Mouse (Mus musculus): ENCODE results near the gene Tmem170. TPM values are rescaled to one million over a fixed set of nuclear protein-coding genes. Genes with fewer than 3 reads are reported as not detected.

The Tmem170 gene
- total and polyA plus RNA-seq, 2 experiments from 2014 or later: 2.1 to 3.6 TPM

- no peak for DNase-seq (ENCODE audit: low spot score)
- WGBS: 70% methylated on average over 4 of the region's 4 CpGs
Measured at GRCm38 (mm10) chr8:111831996-111832395, 44.6 kb downstream of the Tmem170 start.

DNA sequence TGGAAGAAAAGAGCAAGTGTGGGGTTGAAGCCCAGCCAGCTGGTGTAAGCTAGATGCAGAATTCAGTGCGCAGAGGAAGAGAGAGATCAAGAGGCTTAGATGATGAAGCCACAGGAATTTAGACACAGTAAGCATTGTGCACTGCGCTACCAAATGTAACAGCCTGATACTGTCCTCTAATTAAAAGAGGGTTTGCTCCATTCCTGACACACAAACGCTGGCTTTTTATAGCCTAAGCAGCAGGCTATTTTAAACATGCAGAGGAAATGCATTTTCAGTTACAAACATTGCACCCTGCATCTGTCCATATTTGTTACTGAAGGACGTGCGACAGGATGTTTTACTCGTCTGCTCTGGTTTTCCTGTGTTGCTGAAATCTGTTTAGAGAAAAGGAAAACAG lies 48.0 kb downstream of the Tmem170 start:
- TF ChIP-seq CTCF (IDR thresholded peaks at IDR 0.05): no peak
- no peak overlapping the region for H3K9ac ChIP-seq (replicated peaks; ENCODE audit: low read length, poor library complexity, severe bottlenecking)
- DNase-seq (ENCODE audit: low spot score): no peak
- no peak overlapping the region for H3K4me2 ChIP-seq (ENCODE audit: low read depth, low read length, poor library complexity, severe bottlenecking)
- H3K9me3 ChIP-seq (ENCODE audit: low read length): no peaks in the 10 kb centered on the region
- no peak overlapping the region for H3K27ac ChIP-seq (ENCODE audit: low read depth, low read length)
- H3K27me3 ChIP-seq (ENCODE audit: insufficient read depth, low read length): no peaks in the 10 kb centered on the region
- peaks cover 17% of the 10 kb centered on the region for H3K36me3 ChIP-seq (ENCODE audit: insufficient read depth, low read length)
- no peak for ATAC-seq (ENCODE audit: low FRiP score)
- 67% methylated on average over 6 of the region's 6 CpGs for WGBS
- no peaks in the 10 kb centered on the region for H3K4me1 ChIP-seq (ENCODE audit: insufficient read depth, low read length)
- no peak overlapping the region for H3K4me3 ChIP-seq (ENCODE audit: low read depth, low read length)

More at GRCm38 (mm10) chr8:111831996-111832395, 44.6 kb downstream of the Tmem170 start:
- Histone ChIP-seq H3K4me3 (ENCODE audit: low read depth, low read length) (no peak overlapping the region), H3K4me1 (ENCODE audit: insufficient read depth, low read length) (no peaks in the 10 kb centered on the region), H3K9ac (replicated peaks; ENCODE audit: low read length, poor library complexity, severe bottlenecking) (no peak overlapping the region), H3K9me3 (ENCODE audit: low read length) (no peaks in the 10 kb centered on the region), H3K36me3 (ENCODE audit: insufficient read depth, low read length) (peaks cover 17% of the 10 kb centered on the region), H3K27me3 (ENCODE audit: insufficient read depth, low read length) (no peaks in the 10 kb centered on the region), H3K27ac (ENCODE audit: low read depth, low read length) (no peak overlapping the region), H3K4me2 (ENCODE audit: low read depth, low read length, poor library complexity, severe bottlenecking) (no peak overlapping the region)
- no peak for ATAC-seq (ENCODE audit: low FRiP score)
- no peak for TF ChIP-seq CTCF (IDR thresholded peaks at IDR 0.05)

GRCm38 (mm10) chr8:111825219-111825618 lies 51.3 kb downstream of the Tmem170 start:
- H3K27me3 ChIP-seq (ENCODE audit: insufficient read depth, low read length): no peaks in the 10 kb centered on the region
- H3K4me3 ChIP-seq (ENCODE audit: low read depth, low read length): no peak overlapping the region
- DNase-seq (ENCODE audit: low spot score): peak; percentile 40
- ATAC-seq (ENCODE audit: low FRiP score): no peak
- TF ChIP-seq CTCF (IDR thresholded peaks at IDR 0.05): peak; percentile 68
- H3K9ac ChIP-seq (replicated peaks; ENCODE audit: low read length, poor library complexity, severe bottlenecking): no peak overlapping the region
- whole genome bisulfite sequencing: 63% methylated on average over 6 of the region's 6 CpGs
- H3K4me2 ChIP-seq (ENCODE audit: low read depth, low read length, poor library complexity, severe bottlenecking): no peak overlapping the region
- no peaks in the 10 kb centered on the region for H3K9me3 ChIP-seq (ENCODE audit: low read length)
- peaks cover 24% of the 10 kb centered on the region for H3K36me3 ChIP-seq (ENCODE audit: insufficient read depth, low read length)
- no peaks in the 10 kb centered on the region for H3K4me1 ChIP-seq (ENCODE audit: insufficient read depth, low read length)
- H3K27ac ChIP-seq (ENCODE audit: low read depth, low read length): no peak overlapping the region

GRCm38 (mm10) chr8:111824334-111824733 lies 52.2 kb downstream of the Tmem170 start:
- Histone ChIP-seq H3K36me3 (ENCODE audit: insufficient read depth, low read length) (peaks cover 25% of the 10 kb centered on the region), H3K9me3 (ENCODE audit: low read length) (no peaks in the 10 kb centered on the region), H3K4me2 (ENCODE audit: low read depth, low read length, poor library complexity, severe bottlenecking) (no peak overlapping the region), H3K27me3 (ENCODE audit: insufficient read depth, low read length) (no peaks in the 10 kb centered on the region), H3K9ac (replicated peaks; ENCODE audit: low read length, poor library complexity, severe bottlenecking) (no peak overlapping the region), H3K4me1 (ENCODE audit: insufficient read depth, low read length) (no peaks in the 10 kb centered on the region), H3K27ac (ENCODE audit: low read depth, low read length) (no peak overlapping the region), H3K4me3 (ENCODE audit: low read depth, low read length) (no peak overlapping the region)
- TF ChIP-seq CTCF (IDR thresholded peaks at IDR 0.05): peak; percentile 45
- ATAC-seq (ENCODE audit: low FRiP score) (no peak), DNase-seq (ENCODE audit: low spot score) (no peak)
- WGBS: 98% methylated on average over 5 of the region's 5 CpGs

- DNase-seq (ENCODE audit: low spot score) (no peak), ATAC-seq (ENCODE audit: low FRiP score) (no peak)
- no peak overlapping the region for H3K4me2 ChIP-seq (ENCODE audit: low read depth, low read length, poor library complexity, severe bottlenecking)
- H3K9me3 ChIP-seq (ENCODE audit: low read length): no peaks in the 10 kb centered on the region
- no peak overlapping the region for H3K27ac ChIP-seq (ENCODE audit: low read depth, low read length)
- H3K36me3 ChIP-seq (ENCODE audit: insufficient read depth, low read length): peaks cover 18% of the 10 kb centered on the region
- H3K4me1 ChIP-seq (ENCODE audit: insufficient read depth, low read length): no peaks in the 10 kb centered on the region
- no peaks in the 10 kb centered on the region for H3K27me3 ChIP-seq (ENCODE audit: insufficient read depth, low read length)
- 91% methylated on average over 10 of the region's 10 CpGs for WGBS
- no peak overlapping the region for H3K4me3 ChIP-seq (ENCODE audit: low read depth, low read length)
- H3K9ac ChIP-seq (replicated peaks; ENCODE audit: low read length, poor library complexity, severe bottlenecking): no peak overlapping the region
- no peak for TF ChIP-seq CTCF (IDR thresholded peaks at IDR 0.05)
Measured at GRCm38 (mm10) chr8:111821199-111821598, 55.4 kb downstream of the Tmem170 start.

GRCm38 (mm10) chr8:111820691-111821090 lies 55.9 kb downstream of the Tmem170 start:
- WGBS: 91% methylated on average over 4 of the region's 4 CpGs
- H3K4me2 ChIP-seq (ENCODE audit: low read depth, low read length, poor library complexity, severe bottlenecking): no peak overlapping the region
- TF ChIP-seq CTCF (IDR thresholded peaks at IDR 0.05): no peak
- DNase-seq (ENCODE audit: low spot score) (no peak), ATAC-seq (ENCODE audit: low FRiP score) (no peak)
- no peaks in the 10 kb centered on the region for H3K27me3 ChIP-seq (ENCODE audit: insufficient read depth, low read length)
- H3K4me3 ChIP-seq (ENCODE audit: low read depth, low read length): no peak overlapping the region
- no peak overlapping the region for H3K9ac ChIP-seq (replicated peaks; ENCODE audit: low read length, poor library complexity, severe bottlenecking)
- H3K36me3 ChIP-seq (ENCODE audit: insufficient read depth, low read length): peaks cover 18% of the 10 kb centered on the region
- H3K4me1 ChIP-seq (ENCODE audit: insufficient read depth, low read length): no peaks in the 10 kb centered on the region
- no peak overlapping the region for H3K27ac ChIP-seq (ENCODE audit: low read depth, low read length)
- H3K9me3 ChIP-seq (ENCODE audit: low read length): no peaks in the 10 kb centered on the region
